Mouse (Mus musculus) frontal cortex, postnatal 25 days (tissue): ENCODE data around the gene Kcnh8.

ENCODE experiments used
- DNase-seq, 2 experiments: peaks; one replicate each; pipeline ENCODE4 v3.0.0; 2022; ENCODE audit warnings: low spot score in 2 of 2

Kcnh8 gene

GRCm38 (mm10) chr17:52829678-52830077, 227.2 kb downstream of the Kcnh8 start:
- DNase-seq: no peak

DNA sequence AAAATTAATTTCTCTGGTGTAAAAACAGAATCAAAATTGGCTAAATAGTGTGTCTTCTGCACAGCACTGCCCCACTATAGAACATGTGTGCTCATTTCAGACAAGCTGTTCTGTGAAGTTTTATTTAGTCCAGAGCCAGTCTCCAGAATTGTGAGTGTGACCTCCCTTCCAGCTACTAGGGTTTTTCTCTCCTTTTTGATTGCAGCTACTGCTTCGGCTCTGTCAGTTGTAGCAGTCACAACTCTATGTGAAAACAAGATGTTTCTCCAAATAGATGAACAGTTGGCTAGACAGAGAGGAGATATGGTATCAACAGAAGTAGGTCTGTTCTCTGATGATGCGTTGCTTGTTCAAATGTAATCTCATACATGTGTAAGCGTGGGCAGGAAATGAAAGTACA, 270.7 kb downstream of the Kcnh8 start:
- DNase-seq: no peak

GRCm38 (mm10) chr17:52878964-52879363, 276.5 kb downstream of the Kcnh8 start:
- DNase-seq: no peak

DNA sequence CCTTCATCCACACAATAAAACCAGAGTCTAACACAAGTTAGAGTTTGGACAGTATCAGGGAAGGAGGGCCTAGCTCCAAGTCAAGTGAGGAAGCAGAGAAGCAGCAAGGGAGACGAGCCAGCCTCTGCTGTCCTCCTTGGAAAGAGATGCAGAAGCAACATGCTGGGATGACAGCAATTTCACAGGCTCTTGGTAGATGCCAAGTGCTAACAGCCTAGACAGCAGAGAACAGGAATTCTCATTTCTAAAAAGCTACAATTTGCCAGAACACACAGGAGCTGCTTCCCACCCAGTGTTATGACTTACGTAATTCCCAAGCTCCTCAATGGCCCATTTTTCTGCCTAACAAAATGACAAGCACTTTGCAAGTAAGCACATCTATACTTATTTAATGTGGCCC, 277.5 kb downstream of the Kcnh8 start:
- DNase-seq: no peak

- DNase-seq: no peak
These were observed 282.7 kb downstream of the Kcnh8 start for GRCm38 (mm10) chr17:52885210-52885609.

- no peak for DNase-seq
These were observed 318.1 kb downstream of the Kcnh8 start for GRCm38 (mm10) chr17:52920519-52921106.

- DNase-seq: no peak
These were observed 341.5 kb downstream of the Kcnh8 start for GRCm38 (mm10) chr17:52943966-52944365.

DNA sequence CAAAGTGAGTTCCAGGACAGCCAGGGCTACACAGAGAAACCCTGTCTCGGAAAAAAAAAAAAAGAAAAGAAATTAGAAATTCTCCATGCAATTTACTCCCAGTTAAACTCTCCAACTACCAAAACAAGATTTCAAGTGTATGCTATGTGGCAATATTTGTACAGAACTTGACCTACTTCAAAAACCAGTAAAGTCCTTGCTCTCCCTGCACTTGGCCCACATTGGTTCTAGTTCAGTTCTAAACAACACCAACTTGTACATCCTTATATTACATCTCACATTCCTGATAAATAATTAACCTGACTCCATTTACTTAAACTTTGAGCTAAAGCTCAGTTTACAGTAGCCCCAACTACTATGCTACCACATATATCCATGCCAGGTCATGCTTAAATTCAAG, 370.2 kb downstream of the Kcnh8 start:
- DNase-seq: no peak

GRCm38 (mm10) chr17:52980958-52981357, 378.4 kb downstream of the Kcnh8 start:
- no peak for DNase-seq
